Mouse (Mus musculus) intestine, embryonic 16.5 days (tissue): ENCODE measurements around the gene Sv2b. TPM values are rescaled to one million over a fixed set of nuclear protein-coding genes. Genes with fewer than 3 reads are reported as not detected.
"Not testable (repeated sequence)": the region's sequence is repeated elsewhere in the genome, so short reads cannot be mapped to it uniquely, and the experiment has no call there.

Experiments
- ATAC-seq: fragments of 200-750 bp; cut with Nextera tagmentation; 2 replicates; pipeline ENCODE4 v1.8.0; 2017; ENCODE audit warnings: moderate TSS enrichment, moderate library complexity
- H3K27ac ChIP-seq: fragments of 300-500 bp; sonication (generic); 2 replicates; pipeline ENCODE4 v1.5.1; 2014; ENCODE audit warnings: mild to moderate bottlenecking, low read length
- H3K27me3 ChIP-seq: fragments of 300-500 bp; sonication (generic); replicated peaks from 2 replicates; pipeline ENCODE4 v1.6.1; 2014; ENCODE audit warnings: low read length, control low read depth, mixed read lengths; ENCODE audit not compliant: control insufficient read depth, insufficient read depth
- H3K36me3 ChIP-seq: fragments of 300-500 bp; sonication (generic); 2 replicates; pipeline ENCODE4 v1.6.1; 2014; ENCODE audit warnings: low read length, control low read depth; ENCODE audit not compliant: control insufficient read depth, insufficient read depth
- H3K4me1 ChIP-seq: fragments of 300-500 bp; sonication (generic); 2 replicates; pipeline ENCODE4 v1.6.1; 2014; ENCODE audit warnings: low read length, control low read depth, mixed read lengths; ENCODE audit not compliant: control insufficient read depth, insufficient read depth
- H3K4me2 ChIP-seq: fragments of 300-500 bp; sonication (generic); 2 replicates; pipeline ENCODE4 v1.6.1; 2014; ENCODE audit warnings: low read depth, low read length, control low read depth
- H3K4me3 ChIP-seq: fragments of 300-500 bp; sonication (generic); 2 replicates; pipeline ENCODE4 v1.5.1; 2014; ENCODE audit warnings: mild to moderate bottlenecking, low read length
- H3K9ac ChIP-seq: fragments of 300-500 bp; sonication (generic); 2 replicates; pipeline ENCODE4 v1.6.1; 2014; ENCODE audit warnings: low read depth, low read length
- H3K9me3 ChIP-seq: fragments of 300-500 bp; sonication (generic); 2 replicates; pipeline ENCODE4 v1.6.1; 2016; ENCODE audit warnings: low read length, control low read depth; ENCODE audit not compliant: control insufficient read depth
- WGBS: fragments of 180-500 bp; shearing (Covaris S2); extraction: QIAGEN DNeasy Blood & Tissue Kit; methylation state at CpG from one replicate; pipeline ENCODE4 v1.1.7; 2014; 5-methylcytosine and 5-hydroxymethylcytosine counted together
- polyA plus RNA-seq: library from polyadenylated mRNA; unstranded; fragments of >200 nt; fragmentation: Nextera tagmentation; extraction: Ambion mirVana; gene quantifications from 2 replicates; pipeline ENCODE4 v1.2.1, GENCODE M21; 2015

The Sv2b gene
- polyA plus RNA-seq, 1 experiment from 2014 or later = 0.61 TPM

DNA sequence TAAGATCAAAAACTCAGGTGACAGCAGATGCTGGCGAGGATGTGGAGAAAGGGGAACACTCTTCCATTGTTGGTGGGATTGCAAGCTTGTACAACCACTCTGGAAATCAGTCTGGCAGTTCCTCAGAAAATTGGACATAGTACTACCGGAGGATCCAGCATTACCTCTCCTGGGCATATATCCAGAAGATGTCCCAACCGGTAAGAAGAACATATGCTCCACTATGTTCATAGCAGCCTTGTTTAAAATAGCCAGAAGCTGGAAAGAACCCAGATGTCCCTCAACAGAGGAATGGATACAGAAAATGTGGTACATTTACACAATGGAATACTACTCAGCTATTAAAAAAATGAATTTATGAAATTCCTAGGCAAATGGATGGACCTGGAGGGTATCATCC lies 13.7 kb upstream of the Sv2b start:
- H3K4me3 ChIP-seq, H3K4me1 ChIP-seq, ATAC-seq, H3K36me3 ChIP-seq, H3K9ac ChIP-seq, H3K9me3 ChIP-seq, H3K4me2 ChIP-seq, H3K27me3 ChIP-seq, H3K27ac ChIP-seq: not testable (repeated sequence)
- 84% methylated on average over 3 of the region's 3 CpGs for WGBS

DNA sequence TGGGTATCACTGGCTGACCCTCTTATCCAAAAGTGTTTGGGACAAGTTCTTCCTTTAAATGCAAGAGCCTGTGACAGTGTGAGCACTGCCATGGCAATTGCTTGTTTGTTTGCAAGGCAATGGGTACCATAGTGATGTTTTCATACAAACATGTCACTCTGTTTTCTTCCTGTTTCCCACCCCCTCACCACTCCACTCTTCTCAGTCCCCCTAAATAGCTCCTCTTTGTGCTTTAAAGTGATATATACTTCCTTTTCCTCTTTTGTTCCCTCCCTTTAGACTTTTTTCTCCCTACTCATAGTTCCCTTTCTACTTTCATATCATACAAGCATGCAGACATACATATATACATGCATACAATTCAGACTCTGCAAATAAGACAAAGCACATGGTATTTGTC lies 10.9 kb upstream of the Sv2b start:
- Histone ChIP-seq H3K4me2 (no peak overlapping the region), H3K27ac (no peak overlapping the region), H3K4me3 (no peak overlapping the region), H3K9me3 (no peaks in the 10 kb centered on the region), H3K36me3 (no peaks in the 10 kb centered on the region), H3K27me3 (no peaks in the 10 kb centered on the region), H3K4me1 (no peaks in the 10 kb centered on the region), H3K9ac (no peak overlapping the region)
- no peak for ATAC-seq

DNA sequence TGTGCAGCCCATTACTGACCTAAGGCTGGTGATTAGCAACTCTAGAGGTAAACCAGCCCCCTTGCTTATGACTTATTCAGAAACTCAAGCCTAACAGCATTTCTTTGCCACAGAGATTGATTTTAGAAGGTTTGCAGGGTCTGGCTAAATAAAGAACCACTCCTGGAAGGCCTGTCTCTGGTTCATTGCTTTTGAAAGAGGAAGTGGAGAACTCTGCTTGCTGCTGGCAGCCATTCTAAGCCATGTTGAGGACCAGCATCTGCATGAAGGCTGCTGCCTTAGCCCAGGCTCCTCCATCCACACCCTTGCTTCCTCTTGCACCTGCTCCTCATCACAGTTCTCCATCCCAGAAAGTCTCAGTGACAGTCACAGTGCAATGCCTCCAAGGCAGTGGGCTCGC lies 9.3 kb upstream of the Sv2b start:
- Histone ChIP-seq H3K4me2 (no peak overlapping the region), H3K4me1 (no peaks in the 10 kb centered on the region), H3K9me3 (no peaks in the 10 kb centered on the region), H3K27me3 (no peaks in the 10 kb centered on the region), H3K36me3 (no peaks in the 10 kb centered on the region), H3K4me3 (no peak overlapping the region), H3K27ac (no peak overlapping the region), H3K9ac (no peak overlapping the region)
- ATAC-seq = no peak
- WGBS = 90% methylated on average over 1 of the region's 1 CpGs

DNA sequence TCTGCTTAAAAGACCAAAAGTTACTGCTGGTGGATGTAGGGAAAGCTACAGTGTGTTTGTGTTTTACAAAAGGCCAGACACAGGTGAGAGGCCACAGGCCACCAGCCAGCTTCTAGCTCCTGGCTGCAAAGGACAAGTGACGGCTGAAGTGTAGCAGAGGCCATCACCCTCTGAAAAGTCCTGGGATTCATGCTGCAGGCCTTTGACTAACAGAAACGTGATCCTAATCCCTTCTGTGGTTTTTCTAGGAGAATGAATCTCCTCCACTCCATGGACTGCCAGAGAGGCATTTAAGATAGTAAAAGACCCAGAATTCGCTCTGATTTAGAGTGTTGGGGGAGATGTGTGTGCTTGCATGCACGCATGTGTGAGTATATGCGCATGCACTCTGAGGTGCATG lies 5.8 kb upstream of the Sv2b start:
- Histone ChIP-seq H3K4me2 (no peak overlapping the region), H3K36me3 (no peaks in the 10 kb centered on the region), H3K4me1 (no peaks in the 10 kb centered on the region), H3K9me3 (no peaks in the 10 kb centered on the region), H3K4me3 (no peak overlapping the region), H3K9ac (no peak overlapping the region), H3K27ac (no peak overlapping the region), H3K27me3 (no peaks in the 10 kb centered on the region)
- WGBS = 72% methylated on average over 5 of the region's 5 CpGs
- no peak for ATAC-seq

DNA sequence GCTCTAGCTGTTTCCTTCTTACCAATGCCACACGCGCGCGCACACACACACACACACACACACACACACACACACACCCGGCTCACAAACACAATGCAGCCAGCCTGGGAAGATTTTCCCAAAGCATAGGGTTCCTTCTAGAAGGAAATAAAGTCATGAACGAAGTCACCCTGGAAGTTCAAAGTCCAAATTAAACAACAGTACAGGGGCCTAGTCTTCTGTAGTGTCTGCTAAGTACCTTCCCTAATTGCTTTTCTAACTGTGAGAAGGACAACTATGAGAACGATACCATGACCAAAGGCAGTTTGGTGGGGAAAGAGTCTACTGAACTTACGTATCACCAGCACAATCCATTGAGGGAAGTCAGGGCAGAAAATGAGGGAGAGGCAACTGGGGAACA lies 508 bp upstream of the Sv2b start:
- Histone ChIP-seq H3K27ac (no peak overlapping the region), H3K27me3 (0 out of 2 replicates have a peak, but pooled peaks cover 3% of the 10 kb centered on the region), H3K4me2 (no peak overlapping the region), H3K9me3 (no peaks in the 10 kb centered on the region), H3K36me3 (no peaks in the 10 kb centered on the region), H3K4me1 (peaks cover 2% of the 10 kb centered on the region; the same call in 1 of the 2 replicates), H3K4me3 (no peak overlapping the region), H3K9ac (no peak overlapping the region)
- 76% methylated on average over 8 of the region's 8 CpGs for WGBS
- peak; percentile 75 for ATAC-seq

DNA sequence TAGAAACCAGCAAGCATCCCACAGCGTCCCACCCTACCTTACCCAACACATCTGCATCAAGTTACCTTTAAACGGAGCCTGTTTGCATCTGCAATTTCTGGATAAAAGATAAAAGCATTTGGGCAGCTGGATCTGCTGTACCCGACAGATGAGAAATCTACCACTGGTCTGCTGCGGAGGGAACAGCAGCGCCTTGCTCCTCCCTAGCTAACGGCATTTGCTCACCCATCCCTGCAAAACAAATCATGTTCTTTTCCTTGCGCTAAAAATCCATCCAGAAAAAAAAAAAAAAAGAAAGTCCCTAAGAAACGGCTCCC lies 964 bp downstream of the Sv2b start:
- Histone ChIP-seq H3K36me3 (no peaks in the 10 kb centered on the region), H3K4me1 (peaks cover 2% of the 10 kb centered on the region; the same call in 1 of the 2 replicates), H3K9ac (no peak overlapping the region), H3K9me3 (no peaks in the 10 kb centered on the region), H3K4me2 (peak overlapping the region; percentile 82), H3K4me3 (peak overlapping the region; percentile 49), H3K27ac (no peak overlapping the region), H3K27me3 (0 out of 2 replicates have a peak, but pooled peaks cover 3% of the 10 kb centered on the region)
- 3% methylated on average over 8 of the region's 8 CpGs for WGBS
- no peak for ATAC-seq

DNA sequence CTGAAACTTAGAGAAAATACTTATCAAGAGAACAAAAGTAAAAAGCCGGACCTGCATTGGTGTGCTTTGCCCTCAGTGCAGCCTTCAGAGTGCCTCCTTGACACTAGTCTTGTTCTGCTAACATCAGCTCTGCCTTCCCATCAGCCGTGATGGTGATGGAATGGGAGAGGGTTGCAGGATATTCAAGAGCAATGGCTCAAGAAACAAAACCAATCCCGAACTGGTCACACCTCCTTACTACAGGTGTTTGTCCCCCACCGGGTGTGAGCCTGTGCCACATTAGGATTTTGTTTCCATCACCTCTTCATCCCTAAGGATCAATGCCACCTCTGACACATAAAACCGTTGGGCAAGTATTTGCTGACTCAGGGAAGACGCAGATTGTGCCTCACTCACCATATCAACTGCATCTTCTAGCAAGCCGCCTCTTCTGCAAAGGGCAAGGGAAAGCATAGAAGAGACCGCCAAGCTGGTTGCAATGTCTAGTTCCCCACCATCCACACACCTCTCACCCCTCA lies 1.4 kb downstream of the Sv2b start:
- ATAC-seq = no peak
- WGBS = 53% methylated on average over 8 of the region's 8 CpGs

DNA sequence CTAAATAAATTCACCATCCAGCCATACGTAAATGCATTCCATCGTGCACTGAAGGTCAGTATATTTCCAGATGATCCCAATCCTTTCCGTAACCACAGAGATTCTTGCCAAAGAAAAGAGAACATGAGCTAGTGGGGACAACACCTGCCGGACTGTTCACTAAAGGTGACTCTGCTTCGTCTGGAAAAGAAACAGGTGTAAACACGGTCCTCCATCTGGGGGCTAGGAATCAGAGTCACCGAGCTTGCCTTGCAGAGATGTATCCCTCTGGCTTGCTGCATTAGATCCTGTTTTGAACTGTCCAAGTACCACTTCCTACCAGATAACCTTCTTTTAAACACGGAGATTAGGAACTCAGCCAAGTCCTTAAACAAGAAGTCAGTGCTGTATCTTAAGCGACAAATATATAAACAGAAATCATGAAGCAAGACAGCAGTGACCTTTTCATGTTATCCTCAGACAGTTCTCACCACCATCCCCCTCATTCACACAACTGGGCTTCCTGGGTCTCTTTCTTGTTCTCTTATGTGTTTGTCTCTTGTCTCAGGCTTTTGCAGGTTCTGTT lies 3.1 kb downstream of the Sv2b start:
- Histone ChIP-seq H3K4me2 (no peak overlapping the region), H3K27ac (no peak overlapping the region), H3K4me3 (no peak overlapping the region), H3K4me1 (peaks cover 2% of the 10 kb centered on the region; the same call in 1 of the 2 replicates), H3K9me3 (no peaks in the 10 kb centered on the region), H3K9ac (no peak overlapping the region), H3K27me3 (0 out of 2 replicates have a peak, but pooled peaks cover 3% of the 10 kb centered on the region), H3K36me3 (no peaks in the 10 kb centered on the region)
- ATAC-seq = no peak
- 55% methylated on average over 9 of the region's 9 CpGs for WGBS

More for the DNA sequence above, 1.4 kb downstream of the Sv2b start:
- H3K27me3 ChIP-seq = 0 out of 2 replicates have a peak, but pooled peaks cover 3% of the 10 kb centered on the region
- H3K4me1 ChIP-seq = peaks cover 2% of the 10 kb centered on the region; the same call in 1 of the 2 replicates
- H3K9me3 ChIP-seq = no peaks in the 10 kb centered on the region
- H3K4me3 ChIP-seq = peak overlapping the region; percentile 49; the same call in 1 of the 2 replicates
- no peak overlapping the region for H3K9ac ChIP-seq
- H3K4me2 ChIP-seq = peak overlapping the region; percentile 82; the same call in 1 of the 2 replicates
- H3K36me3 ChIP-seq = no peaks in the 10 kb centered on the region
- H3K27ac ChIP-seq = no peak overlapping the region

DNA sequence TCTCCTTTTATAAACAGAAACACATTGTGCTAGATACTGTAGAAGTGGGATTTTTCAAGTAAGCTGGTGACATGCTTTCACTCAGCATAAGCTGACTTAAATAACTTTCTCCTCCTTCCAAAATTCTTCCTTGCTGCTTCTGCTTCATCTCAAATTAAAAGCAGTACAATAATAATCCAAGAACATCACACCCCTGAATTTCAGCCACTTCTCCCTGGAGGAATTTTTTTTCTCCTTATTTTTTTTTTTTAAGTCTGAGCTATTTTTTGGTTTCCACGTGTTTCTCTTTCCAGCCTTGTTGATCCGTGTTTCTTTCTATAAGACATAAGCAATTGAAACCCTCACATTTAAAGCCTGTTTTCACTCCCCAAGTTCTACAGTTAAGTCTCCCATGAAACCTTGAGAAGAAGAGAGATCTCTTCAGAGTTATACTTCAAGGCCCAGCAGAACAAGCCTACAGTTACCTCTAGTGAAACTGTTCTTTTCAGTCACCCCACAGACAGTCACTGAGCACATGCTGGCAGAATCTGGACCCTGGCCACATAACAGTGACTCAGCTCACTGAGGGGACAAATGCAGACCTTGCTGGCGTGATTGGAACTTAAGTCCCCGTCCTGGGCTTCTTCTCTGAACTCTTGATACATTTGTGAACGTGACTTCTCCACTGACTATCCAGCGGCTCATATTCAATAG lies 6.4 kb downstream of the Sv2b start:
- 81% methylated on average over 6 of the region's 6 CpGs for WGBS

More for the DNA sequence above, 6.4 kb downstream of the Sv2b start:
- Histone ChIP-seq H3K27me3 (no peaks in the 10 kb centered on the region), H3K9ac (no peak overlapping the region), H3K27ac (no peak overlapping the region), H3K4me2 (no peak overlapping the region), H3K9me3 (no peaks in the 10 kb centered on the region), H3K4me1 (no peaks in the 10 kb centered on the region), H3K4me3 (no peak overlapping the region), H3K36me3 (no peaks in the 10 kb centered on the region)
- no peak for ATAC-seq
